Mouse (Mus musculus): Measurements from ENCODE around the gene Ccno. TPM values are rescaled to one million over a fixed set of nuclear protein-coding genes. Genes with fewer than 3 reads are reported as not detected.
"Not testable (repeated sequence)": the region's sequence is repeated elsewhere in the genome, so short reads cannot be mapped to it uniquely, and the experiment has no call there.

Gene Ccno
- polyA plus RNA-seq, 1 experiment from 2014 or later, result 7.2 TPM

DNA sequence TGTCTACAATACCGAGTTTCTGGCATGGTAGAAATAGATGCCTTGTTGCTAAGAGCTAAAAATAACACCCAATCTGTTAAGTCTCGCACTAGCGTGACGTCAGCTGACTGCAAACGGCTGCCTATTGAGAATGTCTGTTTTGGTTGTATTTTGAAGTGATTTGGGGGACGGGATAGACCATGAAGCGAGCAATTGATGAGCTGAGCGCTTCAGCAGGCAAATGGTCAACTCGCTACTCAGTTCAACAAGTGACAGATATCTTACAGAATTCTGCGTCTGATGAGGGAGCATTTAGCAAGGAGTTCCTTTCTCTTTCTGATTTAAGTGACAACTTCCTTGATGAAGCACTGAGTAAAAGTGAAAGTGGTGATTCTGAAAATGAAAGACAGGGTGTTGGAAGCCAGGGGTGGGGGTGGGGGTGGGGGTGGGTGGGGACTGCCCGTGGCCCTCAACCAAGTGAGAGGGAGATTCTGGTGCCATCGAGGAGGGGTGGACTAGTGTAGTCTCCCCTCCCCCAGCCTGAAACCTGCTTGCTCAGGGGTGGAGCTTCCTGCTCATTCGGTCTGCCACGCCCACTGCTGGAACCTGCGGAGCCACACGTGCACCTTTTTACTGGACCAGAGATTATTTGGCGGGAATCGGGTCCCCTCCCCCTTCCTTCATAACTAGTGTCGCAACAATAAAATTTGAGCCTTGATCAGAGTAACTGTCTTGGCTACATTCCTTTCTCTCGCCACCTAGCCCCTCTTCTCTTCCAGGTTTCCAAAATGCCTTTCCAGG lies 25.8 kb downstream of the Ccno start:
- H3K27me3 ChIP-seq; H3K36me3 ChIP-seq (replicated peaks); H3K9ac ChIP-seq; H3K4me1 ChIP-seq; H3K4me3 ChIP-seq (replicated peaks); ATAC-seq (ENCODE audit: low FRiP score); H3K9me3 ChIP-seq; H3K4me2 ChIP-seq; H3K27ac ChIP-seq: not testable (repeated sequence)
- WGBS, result 57% methylated on average over 18 of the region's 20 CpGs

DNA sequence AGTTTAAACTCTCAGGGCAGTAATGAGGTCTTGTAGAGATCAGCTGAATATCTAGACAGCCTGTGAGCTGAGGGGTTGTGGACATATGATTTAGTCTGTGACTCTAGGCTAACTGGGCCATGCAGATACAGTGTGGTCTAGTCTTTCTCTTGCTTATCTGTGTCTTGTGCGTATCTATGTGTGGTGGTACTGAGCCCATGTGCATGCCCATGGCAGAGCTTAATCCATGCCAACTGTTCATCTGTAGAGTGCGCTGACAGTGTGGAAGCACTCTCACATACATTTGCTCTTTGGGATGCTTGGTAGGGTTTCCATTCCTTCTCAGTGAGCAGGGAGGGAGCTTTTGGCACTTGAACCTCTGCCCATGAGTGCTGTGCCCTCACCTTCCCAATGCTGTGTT lies 33.9 kb downstream of the Ccno start:
- no peak overlapping the region for H3K9ac ChIP-seq
- H3K27me3 ChIP-seq, result peaks cover 21% of the 10 kb centered on the region
- H3K9me3 ChIP-seq, result no peaks in the 10 kb centered on the region
- no peak overlapping the region for H3K27ac ChIP-seq
- H3K4me3 ChIP-seq (replicated peaks), result no peak overlapping the region
- no peaks in the 10 kb centered on the region for H3K36me3 ChIP-seq (replicated peaks)
- H3K4me2 ChIP-seq, result no peak overlapping the region
- no peaks in the 10 kb centered on the region for H3K4me1 ChIP-seq
- no peak for ATAC-seq (ENCODE audit: low FRiP score)
- 91% methylated on average over 2 of the region's 2 CpGs for WGBS

GRCm38 (mm10) chr13:113022467-113022866 lies 34.9 kb downstream of the Ccno start:
- Histone ChIP-seq H3K4me1 (no peaks in the 10 kb centered on the region), H3K4me3 (replicated peaks) (no peak overlapping the region), H3K4me2 (no peak overlapping the region), H3K9me3 (no peaks in the 10 kb centered on the region), H3K36me3 (replicated peaks) (no peaks in the 10 kb centered on the region), H3K27ac (no peak overlapping the region), H3K9ac (no peak overlapping the region), H3K27me3 (peaks cover 21% of the 10 kb centered on the region)
- 77% methylated on average over 8 of the region's 8 CpGs for WGBS
- no peak for ATAC-seq (ENCODE audit: low FRiP score)

GRCm38 (mm10) chr13:113023274-113024143 lies 35.9 kb downstream of the Ccno start:
- Histone ChIP-seq H3K4me3 (replicated peaks) (no peak overlapping the region), H3K4me1 (no peaks in the 10 kb centered on the region), H3K9ac (no peak overlapping the region), H3K27me3 (peaks cover 19% of the 10 kb centered on the region), H3K4me2 (no peak overlapping the region), H3K9me3 (no peaks in the 10 kb centered on the region), H3K36me3 (replicated peaks) (no peaks in the 10 kb centered on the region), H3K27ac (no peak overlapping the region)
- ATAC-seq (ENCODE audit: low FRiP score), result no peak
- WGBS, result 91% methylated on average over 17 of the region's 17 CpGs

GRCm38 (mm10) chr13:113031351-113031750 lies 43.7 kb downstream of the Ccno start:
- peaks cover 56% of the 10 kb centered on the region for H3K27me3 ChIP-seq
- ATAC-seq (ENCODE audit: low FRiP score), result peak; percentile 2; the same call in 1 of the 2 replicates
- WGBS, result 3% methylated on average over 7 of the region's 7 CpGs
- H3K4me1 ChIP-seq, result peaks cover 25% of the 10 kb centered on the region
- H3K27ac ChIP-seq, result no peak overlapping the region; the same call in 1 of the 2 replicates
- H3K9me3 ChIP-seq, result no peaks in the 10 kb centered on the region
- peak overlapping the region; percentile 87 for H3K4me2 ChIP-seq
- H3K4me3 ChIP-seq (replicated peaks), result peak overlapping the region; percentile 51
- H3K36me3 ChIP-seq (replicated peaks), result no peaks in the 10 kb centered on the region
- peak overlapping the region; percentile 60 for H3K9ac ChIP-seq

GRCm38 (mm10) chr13:113031792-113032571 lies 44.4 kb downstream of the Ccno start:
- H3K36me3 ChIP-seq (replicated peaks), result no peaks in the 10 kb centered on the region
- H3K27ac ChIP-seq, result peak overlapping the region; percentile 38; the same call in 1 of the 2 replicates
- WGBS, result under 1% methylated on average over 40 of the region's 40 CpGs
- H3K4me2 ChIP-seq, result peak overlapping the region; percentile 87
- peak; percentile 74 for ATAC-seq (ENCODE audit: low FRiP score)
- H3K4me3 ChIP-seq (replicated peaks), result peak overlapping the region; percentile 51
- H3K9me3 ChIP-seq, result no peaks in the 10 kb centered on the region
- H3K4me1 ChIP-seq, result peaks cover 25% of the 10 kb centered on the region
- peak overlapping the region; percentile 60 for H3K9ac ChIP-seq
- H3K27me3 ChIP-seq, result peaks cover 56% of the 10 kb centered on the region

DNA sequence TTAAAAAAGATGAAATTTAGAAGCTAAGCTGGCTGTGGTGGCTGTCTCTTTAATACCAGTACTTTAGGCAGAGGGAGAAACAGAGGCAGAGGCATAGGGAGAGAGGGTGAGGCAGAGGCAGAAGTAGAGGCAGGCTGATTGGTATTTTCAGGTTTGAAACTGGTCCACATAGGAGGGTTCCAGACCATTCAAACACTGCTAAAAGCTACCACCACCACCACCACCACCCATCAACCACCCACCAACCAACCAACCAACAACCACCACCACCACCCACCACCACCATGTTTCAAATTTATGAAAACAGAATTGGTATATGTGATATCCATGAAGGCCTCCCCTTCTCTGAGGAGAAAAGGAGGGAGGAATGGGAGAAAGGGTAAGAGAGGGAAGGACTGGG lies 45.2 kb downstream of the Ccno start:
- Histone ChIP-seq H3K4me2 (no peak overlapping the region), H3K9me3 (no peaks in the 10 kb centered on the region), H3K27me3 (peaks cover 61% of the 10 kb centered on the region), H3K9ac (no peak overlapping the region), H3K4me1 (peaks cover 25% of the 10 kb centered on the region), H3K4me3 (replicated peaks) (no peak overlapping the region), H3K27ac (no peak overlapping the region), H3K36me3 (replicated peaks) (no peaks in the 10 kb centered on the region)
- no peak for ATAC-seq (ENCODE audit: low FRiP score)

DNA sequence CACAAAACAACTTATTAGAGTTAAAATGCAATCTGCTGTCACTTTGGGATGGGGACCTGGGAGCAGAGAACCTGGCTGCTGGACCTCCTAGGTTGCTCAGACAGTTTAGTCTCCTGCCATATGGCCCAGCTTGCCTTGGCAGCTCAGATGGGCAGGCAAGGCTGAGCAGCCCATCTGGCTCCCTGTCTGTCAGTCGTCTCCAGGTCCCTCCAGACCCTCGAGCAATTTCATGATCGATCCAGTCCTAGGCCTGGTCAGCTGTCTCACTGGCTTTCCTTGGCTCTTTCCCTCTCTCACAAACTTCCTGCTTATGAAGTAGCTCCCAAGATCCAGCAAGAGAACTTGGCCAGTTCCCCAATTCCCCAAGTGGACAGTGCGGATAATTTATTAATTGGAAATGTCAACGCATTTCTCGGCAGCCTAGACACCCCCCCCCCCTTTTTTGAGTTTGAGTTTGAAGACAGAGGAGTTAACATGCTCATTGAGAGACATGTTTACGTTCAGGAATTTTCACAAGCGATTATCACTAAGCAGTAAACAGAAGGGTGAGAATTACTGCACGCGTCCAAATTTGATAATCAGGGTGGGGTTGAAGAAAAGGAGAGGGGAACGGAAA lies 46.8 kb downstream of the Ccno start:
- H3K9me3 ChIP-seq, result no peaks in the 10 kb centered on the region
- WGBS, result 2% methylated on average over 11 of the region's 11 CpGs
- H3K27ac ChIP-seq, result no peak overlapping the region
- H3K9ac ChIP-seq, result peak overlapping the region; percentile 55
- H3K4me2 ChIP-seq, result peak overlapping the region; percentile 97
- H3K36me3 ChIP-seq (replicated peaks), result no peaks in the 10 kb centered on the region
- no peak for ATAC-seq (ENCODE audit: low FRiP score)
- H3K4me1 ChIP-seq, result peaks cover 25% of the 10 kb centered on the region
- H3K4me3 ChIP-seq (replicated peaks), result peak overlapping the region; percentile 52
- peaks cover 56% of the 10 kb centered on the region for H3K27me3 ChIP-seq

GRCm38 (mm10) chr13:113034950-113035421 lies 47.4 kb downstream of the Ccno start, which contains the start of gene Cdc20b:
Cdc20b (plus strand) TSS chr13:113035111.
- Histone ChIP-seq H3K27me3 (peaks cover 51% of the 10 kb centered on the region), H3K36me3 (replicated peaks) (no peaks in the 10 kb centered on the region), H3K9ac (peak within 1 kb of the TSS; percentile 55), H3K4me1 (peaks cover 25% of the 10 kb centered on the region), H3K4me2 (peak within 1 kb of the TSS; percentile 97), H3K9me3 (no peaks in the 10 kb centered on the region), H3K4me3 (replicated peaks) (peak within 1 kb of the TSS; percentile 52), H3K27ac (no peak within 1 kb of the TSS)
- ATAC-seq (ENCODE audit: low FRiP score), result no peak
- under 1% methylated on average over 46 of the region's 46 CpGs for WGBS

DNA sequence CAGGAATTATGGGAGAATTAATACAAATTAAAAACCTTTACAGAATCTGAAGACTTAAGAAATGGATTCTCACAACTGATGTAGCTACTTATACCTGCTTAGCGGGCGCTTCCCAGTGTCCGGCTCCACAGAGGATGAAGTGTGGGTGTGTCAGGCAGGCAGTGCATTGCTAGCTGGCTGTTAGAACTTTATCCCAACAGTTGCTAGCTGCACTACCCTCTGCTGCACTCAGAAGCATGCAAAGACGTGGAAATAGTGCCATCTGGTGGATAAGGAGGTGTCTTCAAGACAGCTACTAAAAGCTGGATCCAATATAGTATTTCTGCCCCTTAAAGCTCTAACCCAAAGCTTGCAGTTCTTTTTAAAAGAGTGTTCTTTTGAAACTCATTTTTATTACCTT lies 48.2 kb downstream of the Ccno start:
- H3K27me3 ChIP-seq, result peaks cover 47% of the 10 kb centered on the region
- peak overlapping the region; percentile 52 for H3K4me3 ChIP-seq (replicated peaks)
- no peaks in the 10 kb centered on the region for H3K9me3 ChIP-seq
- ATAC-seq (ENCODE audit: low FRiP score), result peak; percentile 81
- peak overlapping the region; percentile 97 for H3K4me2 ChIP-seq
- under 1% methylated on average over 4 of the region's 4 CpGs for WGBS
- no peak overlapping the region for H3K9ac ChIP-seq
- no peak overlapping the region for H3K27ac ChIP-seq
- H3K36me3 ChIP-seq (replicated peaks), result no peaks in the 10 kb centered on the region
- peaks cover 25% of the 10 kb centered on the region for H3K4me1 ChIP-seq
